Mouse (Mus musculus) ovary, postnatal 36 days (tissue): ENCODE results near the gene Psma6.
A peak's percentile ranks its signal among the peaks of the same experiment; 100 is the strongest.

Experiments
- DNase-seq: peaks from one replicate; pipeline ENCODE4 v3.0.0; 2022; ENCODE audit warnings: low spot score, mixed read lengths

Psma6 gene

GRCm38 (mm10) chr12:55438611-55439137 lies 54.7 kb downstream of the Psma6 start:
- DNase-seq: no peak

GRCm38 (mm10) chr12:55440416-55440815 lies 56.4 kb downstream of the Psma6 start:
- DNase-seq: no peak

- DNase-seq: no peak
Observed at GRCm38 (mm10) chr12:55442245-55442644, 58.2 kb downstream of the Psma6 start.

- peak; percentile 86 for DNase-seq
Observed at GRCm38 (mm10) chr12:55442861-55443850, 59.1 kb downstream of the Psma6 start.

GRCm38 (mm10) chr12:55444031-55444451 lies 60.0 kb downstream of the Psma6 start:
- DNase-seq: no peak

GRCm38 (mm10) chr12:55445583-55445982 lies 61.6 kb downstream of the Psma6 start:
- no peak for DNase-seq

GRCm38 (mm10) chr12:55446366-55446745 lies 62.3 kb downstream of the Psma6 start:
- no peak for DNase-seq

- DNase-seq: peak; percentile 80
Observed at GRCm38 (mm10) chr12:55446746-55447395, 62.8 kb downstream of the Psma6 start.

GRCm38 (mm10) chr12:55447396-55447760 lies 63.4 kb downstream of the Psma6 start:
- no peak for DNase-seq

GRCm38 (mm10) chr12:55448457-55448856 lies 64.4 kb downstream of the Psma6 start:
- no peak for DNase-seq

GRCm38 (mm10) chr12:55449048-55449447 lies 65.0 kb downstream of the Psma6 start:
- no peak for DNase-seq

GRCm38 (mm10) chr12:55450421-55450820 lies 66.4 kb downstream of the Psma6 start:
- no peak for DNase-seq

GRCm38 (mm10) chr12:55452839-55453238 lies 68.8 kb downstream of the Psma6 start:
- DNase-seq: no peak

- DNase-seq: no peak
Observed at GRCm38 (mm10) chr12:55453924-55454323, 69.9 kb downstream of the Psma6 start.

GRCm38 (mm10) chr12:55455206-55455605 lies 71.2 kb downstream of the Psma6 start:
- no peak for DNase-seq

- no peak for DNase-seq
Observed at GRCm38 (mm10) chr12:55456136-55456535, 72.1 kb downstream of the Psma6 start.

- no peak for DNase-seq
Observed at GRCm38 (mm10) chr12:55456893-55457292, 72.9 kb downstream of the Psma6 start.

GRCm38 (mm10) chr12:55459739-55460138 lies 75.7 kb downstream of the Psma6 start:
- DNase-seq: no peak

- DNase-seq: no peak
Observed at GRCm38 (mm10) chr12:55460900-55461299, 76.9 kb downstream of the Psma6 start.

GRCm38 (mm10) chr12:55461767-55462166 lies 77.7 kb downstream of the Psma6 start:
- no peak for DNase-seq

- no peak for DNase-seq
Observed at GRCm38 (mm10) chr12:55462456-55462855, 78.4 kb downstream of the Psma6 start.

- DNase-seq: no peak
Observed at GRCm38 (mm10) chr12:55463087-55463486, 79.1 kb downstream of the Psma6 start.
